Mouse (Mus musculus): ENCODE results near the gene Pnisr. TPM values are rescaled to one million over a fixed set of nuclear protein-coding genes. Genes with fewer than 3 reads are reported as not detected.

Pnisr gene
- total RNA-seq (2014; rRNA removed): 63.4 and 74.4 TPM in 2 replicates
- polyA plus RNA-seq (2012; rRNA removed): 13.9 and 23.4 TPM in 2 replicates

DNA sequence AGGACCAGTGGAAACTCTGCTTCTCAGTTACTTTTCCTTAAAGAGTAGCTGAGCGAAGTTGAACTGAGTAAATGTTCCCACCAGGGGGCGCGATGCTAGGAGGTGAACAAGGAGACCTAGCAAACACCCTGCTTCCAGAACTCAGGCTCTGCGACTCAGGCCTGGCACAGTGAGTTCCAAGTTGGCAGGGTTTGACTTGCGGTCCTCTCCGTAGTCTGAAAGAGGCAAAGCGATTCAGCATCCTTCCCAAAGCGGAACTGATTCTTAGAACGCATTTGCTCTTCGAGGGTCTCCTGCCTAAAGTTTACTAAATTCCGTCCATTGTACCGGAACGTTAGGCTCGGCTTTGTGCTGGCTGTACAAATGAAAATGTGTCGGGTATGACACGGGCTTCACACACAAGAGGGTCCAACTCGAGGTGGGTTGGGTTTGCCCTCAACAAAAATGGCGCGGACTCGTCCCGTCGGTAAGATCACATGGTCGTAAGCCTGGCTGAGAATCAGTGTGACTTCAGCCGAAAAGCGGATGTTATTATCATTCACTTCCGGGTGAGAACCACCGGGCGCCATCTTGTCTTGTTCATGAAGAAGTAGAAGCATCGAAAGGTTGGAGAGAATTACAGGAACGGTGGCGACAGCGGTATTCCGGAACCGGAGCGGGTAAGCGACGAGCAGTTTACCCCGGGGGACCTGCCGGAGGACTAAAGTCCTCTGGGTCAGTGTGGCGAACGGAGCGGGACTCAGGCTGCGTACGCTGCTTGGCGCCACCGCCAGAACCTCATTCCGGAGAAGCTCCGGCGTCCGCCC is at the start of gene Pnisr:
Pnisr (plus strand) TSS at position 103 of the 806 bp plus-strand sequence.
- WGBS: under 1% methylated on average over 50 of the region's 50 CpGs
- Histone ChIP-seq H3K4me1 (ENCODE audit: control insufficient read depth, insufficient read depth, low read length) (no peaks in the 10 kb centered on the region; the same call in 1 of the 2 replicates), H3K9ac (ENCODE audit: low read depth, low read length) (peak within 1 kb of the TSS; percentile 83), H3K79me2 (ENCODE audit: control insufficient read depth, insufficient read depth, low read length) (peaks cover 15% of the 10 kb centered on the region; the same call in 1 of the 2 replicates), H3K4me3 (ENCODE audit: insufficient read depth, low read depth, low read length) (peak within 1 kb of the TSS; percentile 82), H3K27me3 (ENCODE audit: control insufficient read depth, insufficient read depth, low read length) (no peaks in the 10 kb centered on the region), H3K36me3 (ENCODE audit: control insufficient read depth, insufficient read depth, low read length) (no peaks in the 10 kb centered on the region), H3K27ac (replicated peaks; ENCODE audit: insufficient read depth, low read depth, low read length) (peak within 1 kb of the TSS; percentile 85)
- TF ChIP-seq CTCF (IDR thresholded peaks at IDR 0.05; ENCODE audit: low read depth, low read length): peak; percentile 80
- TF ChIP-seq POLR2A (IDR thresholded peaks at IDR 0.05; ENCODE audit: extremely low read depth, insufficient read depth, low read length): 0 out of 2 replicates have a peak, but pooled peaks have one; percentile 3
- peak; percentile 95 for DNase-seq (ENCODE audit: extremely low read depth, low read depth, low spot score)

- H3K36me3 ChIP-seq (ENCODE audit: control insufficient read depth, insufficient read depth, low read length): peaks cover 59% of the 10 kb centered on the region
These were observed 46.4 kb upstream of the Pnisr start for GRCm38 (mm10) chr4:21801013-21801412.

GRCm38 (mm10) chr4:21801620-21802019 is 45.8 kb upstream of the Pnisr start:
- 94% methylated on average over 2 of the region's 2 CpGs for WGBS
- Histone ChIP-seq H3K4me1 (ENCODE audit: control insufficient read depth, insufficient read depth, low read length) (no peaks in the 10 kb centered on the region), H3K79me2 (ENCODE audit: control insufficient read depth, insufficient read depth, low read length) (no peaks in the 10 kb centered on the region), H3K36me3 (ENCODE audit: control insufficient read depth, insufficient read depth, low read length) (peaks cover 57% of the 10 kb centered on the region), H3K27ac (replicated peaks; ENCODE audit: insufficient read depth, low read depth, low read length) (no peak overlapping the region), H3K9ac (ENCODE audit: low read depth, low read length) (no peak overlapping the region), H3K27me3 (ENCODE audit: control insufficient read depth, insufficient read depth, low read length) (no peaks in the 10 kb centered on the region), H3K4me3 (ENCODE audit: insufficient read depth, low read depth, low read length) (no peak overlapping the region)
- TF ChIP-seq CTCF (IDR thresholded peaks at IDR 0.05; ENCODE audit: low read depth, low read length) (no peak), POLR2A (IDR thresholded peaks at IDR 0.05; ENCODE audit: extremely low read depth, insufficient read depth, low read length) (no peak)
- DNase-seq (ENCODE audit: extremely low read depth, low read depth, low spot score): no peak

More at GRCm38 (mm10) chr4:21801013-21801412, 46.4 kb upstream of the Pnisr start:
- no peak overlapping the region for H3K27ac ChIP-seq (replicated peaks; ENCODE audit: insufficient read depth, low read depth, low read length)
- no peak for TF ChIP-seq POLR2A (IDR thresholded peaks at IDR 0.05; ENCODE audit: extremely low read depth, insufficient read depth, low read length)
- no peak for TF ChIP-seq CTCF (IDR thresholded peaks at IDR 0.05; ENCODE audit: low read depth, low read length)
- 94% methylated on average over 1 of the region's 1 CpGs for WGBS
- no peak overlapping the region for H3K4me3 ChIP-seq (ENCODE audit: insufficient read depth, low read depth, low read length)
- H3K27me3 ChIP-seq (ENCODE audit: control insufficient read depth, insufficient read depth, low read length): no peaks in the 10 kb centered on the region
- no peak overlapping the region for H3K9ac ChIP-seq (ENCODE audit: low read depth, low read length)
- no peaks in the 10 kb centered on the region for H3K4me1 ChIP-seq (ENCODE audit: control insufficient read depth, insufficient read depth, low read length)
- DNase-seq (ENCODE audit: extremely low read depth, low read depth, low spot score): no peak
- H3K79me2 ChIP-seq (ENCODE audit: control insufficient read depth, insufficient read depth, low read length): no peaks in the 10 kb centered on the region

- H3K9ac ChIP-seq (ENCODE audit: low read depth, low read length): no peak overlapping the region
- H3K79me2 ChIP-seq (ENCODE audit: control insufficient read depth, insufficient read depth, low read length): no peaks in the 10 kb centered on the region
- no peak overlapping the region for H3K4me3 ChIP-seq (ENCODE audit: insufficient read depth, low read depth, low read length)
- WGBS: 93% methylated on average over 5 of the region's 5 CpGs
- no peak for DNase-seq (ENCODE audit: extremely low read depth, low read depth, low spot score)
- peaks cover 5% of the 10 kb centered on the region; the same call in 1 of the 2 replicates for H3K4me1 ChIP-seq (ENCODE audit: control insufficient read depth, insufficient read depth, low read length)
- TF ChIP-seq CTCF (IDR thresholded peaks at IDR 0.05; ENCODE audit: low read depth, low read length) (no peak), POLR2A (IDR thresholded peaks at IDR 0.05; ENCODE audit: extremely low read depth, insufficient read depth, low read length) (no peak)
- H3K27me3 ChIP-seq (ENCODE audit: control insufficient read depth, insufficient read depth, low read length): no peaks in the 10 kb centered on the region
- peaks cover 22% of the 10 kb centered on the region for H3K36me3 ChIP-seq (ENCODE audit: control insufficient read depth, insufficient read depth, low read length)
- H3K27ac ChIP-seq (replicated peaks; ENCODE audit: insufficient read depth, low read depth, low read length): no peak overlapping the region
These were observed 40.2 kb upstream of the Pnisr start for GRCm38 (mm10) chr4:21807204-21807603.

- peaks cover 12% of the 10 kb centered on the region for H3K36me3 ChIP-seq (ENCODE audit: control insufficient read depth, insufficient read depth, low read length)
- H3K79me2 ChIP-seq (ENCODE audit: control insufficient read depth, insufficient read depth, low read length): no peaks in the 10 kb centered on the region
- no peak overlapping the region for H3K4me3 ChIP-seq (ENCODE audit: insufficient read depth, low read depth, low read length)
- peak; percentile 60 for DNase-seq (ENCODE audit: extremely low read depth, low read depth, low spot score)
- no peak overlapping the region for H3K27ac ChIP-seq (replicated peaks; ENCODE audit: insufficient read depth, low read depth, low read length)
- peaks cover 5% of the 10 kb centered on the region; the same call in 1 of the 2 replicates for H3K4me1 ChIP-seq (ENCODE audit: control insufficient read depth, insufficient read depth, low read length)
- no peak overlapping the region for H3K9ac ChIP-seq (ENCODE audit: low read depth, low read length)
- no peaks in the 10 kb centered on the region for H3K27me3 ChIP-seq (ENCODE audit: control insufficient read depth, insufficient read depth, low read length)
- TF ChIP-seq POLR2A (IDR thresholded peaks at IDR 0.05; ENCODE audit: extremely low read depth, insufficient read depth, low read length): no peak
- TF ChIP-seq CTCF (IDR thresholded peaks at IDR 0.05; ENCODE audit: low read depth, low read length): no peak
- WGBS: 44% methylated on average over 3 of the region's 3 CpGs
These were observed 36.8 kb upstream of the Pnisr start for GRCm38 (mm10) chr4:21810608-21811007.

DNA sequence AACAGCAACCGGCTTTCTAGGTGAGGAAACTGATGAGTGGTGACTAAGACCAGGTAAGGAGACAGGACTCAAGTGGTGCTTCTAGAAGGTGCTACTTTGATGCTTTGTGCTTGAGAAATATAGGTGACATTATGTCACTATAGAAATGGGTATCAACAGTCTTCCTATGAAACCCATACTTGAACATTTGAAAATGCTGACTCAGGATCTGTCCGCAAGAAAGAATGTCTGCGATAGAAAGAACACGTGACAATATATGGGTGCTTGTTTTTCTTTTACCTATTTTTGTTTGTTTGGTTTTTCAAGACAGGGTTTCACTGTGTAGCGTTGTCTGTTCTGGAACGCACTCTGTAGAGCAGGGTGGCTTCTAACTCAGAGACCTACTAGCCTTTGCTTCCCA is 34.7 kb upstream of the Pnisr start:
- DNase-seq (ENCODE audit: extremely low read depth, low read depth, low spot score): no peak
- Histone ChIP-seq H3K79me2 (ENCODE audit: control insufficient read depth, insufficient read depth, low read length) (no peaks in the 10 kb centered on the region), H3K9ac (ENCODE audit: low read depth, low read length) (no peak overlapping the region), H3K36me3 (ENCODE audit: control insufficient read depth, insufficient read depth, low read length) (peaks cover 19% of the 10 kb centered on the region), H3K4me1 (ENCODE audit: control insufficient read depth, insufficient read depth, low read length) (peaks cover 5% of the 10 kb centered on the region; the same call in 1 of the 2 replicates), H3K27ac (replicated peaks; ENCODE audit: insufficient read depth, low read depth, low read length) (no peak overlapping the region), H3K27me3 (ENCODE audit: control insufficient read depth, insufficient read depth, low read length) (no peaks in the 10 kb centered on the region), H3K4me3 (ENCODE audit: insufficient read depth, low read depth, low read length) (no peak overlapping the region)
- TF ChIP-seq POLR2A (IDR thresholded peaks at IDR 0.05; ENCODE audit: extremely low read depth, insufficient read depth, low read length): no peak
- no peak for TF ChIP-seq CTCF (IDR thresholded peaks at IDR 0.05; ENCODE audit: low read depth, low read length)
- WGBS: 93% methylated on average over 6 of the region's 6 CpGs
